Mouse (Mus musculus) cerebellum, adult 2 months (tissue): Measurements from ENCODE around the gene Usp2. TPM values are rescaled to one million over a fixed set of nuclear protein-coding genes. Genes with fewer than 3 reads are reported as not detected.
A peak's percentile ranks its signal among the peaks of the same experiment; 100 is the strongest.

ENCODE experiments used
- DNase-seq, 2 experiments: peaks; one replicate each; pipeline ENCODE4 v3.0.0; 2021
- H3K27ac ChIP-seq: fragments of 200-500 bp; 2 replicates; pipeline ENCODE4 v1.5.1; 2012; ENCODE audit warnings: low read length, control low read depth, inconsistent platforms; ENCODE audit not compliant: insufficient read depth
- H3K27me3 ChIP-seq: fragments of 200-500 bp; 2 replicates; pipeline ENCODE4 v1.6.1; 2012; ENCODE audit warnings: inconsistent platforms, mild to moderate bottlenecking, low read length, moderate library complexity; ENCODE audit not compliant: control insufficient read depth, insufficient read depth
- H3K4me1 ChIP-seq: fragments of 200-500 bp; 2 replicates; pipeline ENCODE4 v1.6.1; 2011; ENCODE audit warnings: low read length; ENCODE audit not compliant: control insufficient read depth, insufficient read depth
- H3K4me3 ChIP-seq: fragments of 200-500 bp; replicated peaks from 2 replicates; pipeline ENCODE3; 2011; ENCODE audit warnings: mild to moderate bottlenecking, low read depth, low read length, control low read depth; ENCODE audit not compliant: insufficient read depth
- CTCF ChIP-seq: fragments of 200-500 bp; IDR thresholded peaks from 2 replicates; pipeline ENCODE4 v1.5.1; 2011; ENCODE audit warnings: low read depth, mild to moderate bottlenecking, control low read depth, low read length, moderate library complexity, borderline replicate concordance; ENCODE audit not compliant: insufficient read depth
- POLR2A ChIP-seq: fragments of 200-500 bp; IDR thresholded peaks from 2 replicates; pipeline ENCODE4 v1.6.1; 2011; ENCODE audit warnings: low read length, control low read depth, borderline replicate concordance; ENCODE audit not compliant: insufficient read depth
- WGBS: fragments of 180-500 bp; shearing (Covaris S2); methylation state at CpG from one replicate; pipeline ENCODE4 v1.1.7; 2018; 5-methylcytosine and 5-hydroxymethylcytosine counted together
- polyA plus RNA-seq: library from polyadenylated mRNA; depleted of rRNA; stranded (reverse); fragments of >200 nt; gene quantifications from 2 replicates; pipeline ENCODE4 v1.2.3, GENCODE M21; 2012

Gene Usp2
- polyA plus RNA-seq, 1 experiment = 43.5 TPM

DNA sequence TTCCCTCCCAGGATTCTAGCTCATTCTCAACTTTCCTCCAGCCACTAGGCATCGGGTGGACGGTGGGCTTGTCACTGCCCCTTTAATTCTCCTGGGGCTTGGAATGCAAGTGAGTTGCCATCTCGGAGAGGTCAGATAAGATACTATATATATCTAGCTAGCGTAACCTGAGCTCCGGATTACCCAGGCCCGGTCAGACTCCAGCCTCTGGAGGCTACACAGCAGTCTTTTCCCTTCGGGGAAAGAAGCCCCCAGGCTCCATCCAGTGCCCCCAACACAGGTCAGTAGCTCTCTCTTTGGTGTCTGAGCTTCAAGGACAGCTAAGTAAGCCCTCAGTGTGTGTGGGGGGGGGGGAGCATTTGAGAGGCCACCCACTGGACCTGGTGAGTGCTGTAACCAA is 2.4 kb downstream of the Usp2 start:
- Histone ChIP-seq H3K27me3 (no peaks in the 10 kb centered on the region), H3K27ac (no peak overlapping the region), H3K4me3 (no peak overlapping the region), H3K4me1 (peaks cover 28% of the 10 kb centered on the region)
- DNase-seq = no peak
- 56% methylated on average over 7 of the region's 7 CpGs for WGBS
- TF ChIP-seq POLR2A (no peak), CTCF (no peak)

DNA sequence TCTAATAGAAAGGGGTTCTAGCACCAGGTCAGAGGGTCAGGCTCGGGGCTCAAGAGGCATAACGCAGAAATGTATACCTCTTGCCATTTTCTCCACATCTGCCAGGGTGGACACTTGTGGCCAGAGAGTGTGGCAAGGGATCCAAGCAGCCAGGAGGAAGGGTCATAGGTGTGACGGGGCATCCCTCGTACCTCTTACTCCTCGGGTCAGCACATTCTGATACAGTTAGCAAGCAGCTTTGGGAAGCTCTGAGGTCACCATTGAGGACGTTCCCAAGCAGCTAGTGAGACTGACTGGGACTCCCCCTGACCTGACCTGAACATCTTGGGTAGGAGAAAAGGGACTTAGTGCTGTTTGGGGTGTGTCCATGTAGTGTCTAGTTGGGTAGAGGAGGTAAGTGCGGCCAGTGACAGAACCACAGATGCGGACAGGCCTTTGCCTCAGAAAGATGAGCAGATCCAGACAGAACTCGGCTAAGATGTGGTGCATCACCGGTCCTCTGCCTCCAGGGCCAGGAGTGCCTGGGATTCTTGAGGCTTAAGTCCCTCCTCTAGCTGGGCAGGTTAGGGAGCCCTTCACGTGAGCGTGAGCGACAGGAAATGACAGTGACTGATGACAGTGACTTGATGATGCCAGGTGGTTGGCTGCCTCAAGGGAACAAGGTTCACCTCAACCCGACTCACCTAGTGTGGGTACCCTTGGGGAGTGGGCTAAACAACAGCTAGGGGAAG is 3.5 kb downstream of the Usp2 start:
- H3K27me3 ChIP-seq = no peaks in the 10 kb centered on the region
- TF ChIP-seq POLR2A = no peak
- no peak overlapping the region for H3K4me3 ChIP-seq
- WGBS = 91% methylated on average over 14 of the region's 14 CpGs
- no peak overlapping the region for H3K27ac ChIP-seq
- no peak for DNase-seq
- H3K4me1 ChIP-seq = peaks cover 33% of the 10 kb centered on the region

DNA sequence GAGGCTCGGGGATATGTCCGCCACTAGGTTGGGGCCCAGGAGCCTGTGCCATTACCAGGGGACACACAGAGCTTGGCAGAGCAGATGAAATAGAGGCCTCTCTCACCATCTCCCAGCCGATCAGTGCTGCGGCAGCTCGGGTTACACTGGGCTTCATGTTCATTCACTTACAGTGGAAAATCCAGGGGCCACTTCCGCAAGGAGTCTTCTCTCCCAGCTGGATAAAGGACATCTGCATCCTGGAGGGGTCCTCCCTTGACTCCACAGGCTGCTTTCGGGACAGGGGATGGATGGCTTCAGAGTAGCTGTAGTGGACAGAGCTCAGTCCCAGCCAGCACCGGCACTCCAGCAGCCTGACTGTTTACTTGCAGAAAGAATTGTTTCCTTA is 4.0 kb downstream of the Usp2 start:
- no peak for DNase-seq
- H3K4me3 ChIP-seq = no peak overlapping the region
- TF ChIP-seq POLR2A = no peak
- no peak for TF ChIP-seq CTCF
- H3K4me1 ChIP-seq = peaks cover 37% of the 10 kb centered on the region
- H3K27me3 ChIP-seq = no peaks in the 10 kb centered on the region
- 79% methylated on average over 8 of the region's 8 CpGs for WGBS
- no peak overlapping the region for H3K27ac ChIP-seq

DNA sequence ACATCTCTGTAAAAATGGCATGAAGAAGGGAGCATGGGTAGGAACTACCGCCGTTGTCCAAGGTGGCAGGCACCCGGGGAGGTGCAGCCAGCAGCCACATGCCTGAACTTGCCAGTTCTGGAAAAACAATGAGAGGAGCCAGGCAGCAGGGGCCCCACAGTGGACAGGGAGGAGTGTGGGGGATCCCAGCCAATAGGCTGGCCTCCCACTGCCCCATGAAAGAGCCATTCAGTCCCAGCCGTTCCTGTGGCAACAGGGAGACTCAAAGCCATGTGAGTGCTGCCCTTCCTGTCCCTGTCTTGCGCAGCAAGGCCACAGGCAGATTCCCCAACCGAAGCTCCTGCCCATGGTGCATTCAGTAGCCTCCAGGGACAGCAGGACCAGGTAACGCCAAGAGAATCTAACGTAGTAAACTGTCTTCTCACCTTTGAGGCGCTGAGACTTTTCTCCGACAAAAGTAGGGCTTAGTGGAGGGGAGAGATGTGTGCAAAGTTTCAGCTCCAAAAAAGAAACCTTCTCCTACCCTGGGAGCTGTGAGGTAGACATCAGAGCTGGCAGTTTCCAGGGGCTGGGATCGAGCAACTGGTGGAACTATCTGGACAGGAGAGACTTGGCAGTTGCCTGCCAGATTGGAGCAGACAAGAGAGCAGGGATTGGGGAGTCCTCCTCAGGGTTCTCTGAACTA is 5.2 kb downstream of the Usp2 start:
- H3K4me3 ChIP-seq = no peak overlapping the region
- WGBS = 34% methylated on average over 11 of the region's 11 CpGs

DNA sequence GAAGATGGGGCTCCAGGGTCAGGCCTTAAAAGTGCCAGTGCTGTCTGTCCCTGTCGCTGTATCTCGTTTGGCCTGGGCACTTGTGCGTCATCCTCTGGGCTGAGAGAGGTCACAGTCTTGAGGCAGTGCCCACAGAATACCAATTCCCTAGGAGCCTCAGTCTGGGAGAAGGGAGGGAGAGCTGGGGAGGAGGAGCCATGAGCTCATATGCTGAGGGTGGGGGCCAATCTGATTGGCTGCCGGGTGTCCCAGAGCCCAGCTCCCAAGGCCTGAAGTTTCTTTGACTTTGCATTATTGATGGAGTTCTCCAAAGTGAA is 5.7 kb downstream of the Usp2 start:
- DNase-seq = peak in 1 of 2 experiments; percentile 37
- H3K27ac ChIP-seq = peak overlapping the region; percentile 26; the same call in 1 of the 2 replicates
- no peaks in the 10 kb centered on the region for H3K27me3 ChIP-seq
- H3K4me1 ChIP-seq = peaks cover 52% of the 10 kb centered on the region
- WGBS = 36% methylated on average over 4 of the region's 4 CpGs
- no peak overlapping the region for H3K4me3 ChIP-seq
- TF ChIP-seq POLR2A (no peak), CTCF (no peak)

More for the DNA sequence above, 5.2 kb downstream of the Usp2 start:
- Histone ChIP-seq H3K27ac (peak overlapping the region; percentile 26; the same call in 1 of the 2 replicates), H3K4me1 (peaks cover 47% of the 10 kb centered on the region), H3K27me3 (no peaks in the 10 kb centered on the region)
- TF ChIP-seq POLR2A (no peak), CTCF (no peak)
- DNase-seq = peak in 1 of 2 experiments; percentile 46

DNA sequence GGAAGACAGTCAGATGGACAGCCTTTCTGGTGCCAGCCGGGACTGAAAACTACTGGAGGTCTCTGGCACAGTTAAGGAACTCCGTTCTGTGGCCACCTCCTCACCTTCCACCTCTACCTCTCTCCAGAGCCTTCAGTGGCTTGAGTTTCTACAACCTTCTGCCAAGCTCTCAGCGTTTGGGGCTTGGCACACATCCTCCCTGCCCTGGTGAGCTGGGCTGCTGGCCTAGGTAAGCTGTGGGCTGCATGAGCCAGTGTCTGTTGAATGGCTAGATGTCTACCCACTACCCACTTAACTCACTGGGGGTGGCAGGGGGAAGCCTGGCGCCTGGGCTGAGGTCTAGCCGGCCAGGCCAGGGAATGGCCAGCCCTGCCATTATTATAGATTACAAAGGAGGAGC is 6.3 kb downstream of the Usp2 start:
- Histone ChIP-seq H3K27ac (peak overlapping the region; percentile 49; the same call in 1 of the 2 replicates), H3K4me1 (peaks cover 53% of the 10 kb centered on the region), H3K4me3 (peak overlapping the region; percentile 3), H3K27me3 (no peaks in the 10 kb centered on the region)
- TF ChIP-seq CTCF (no peak), POLR2A (no peak)
- WGBS = 14% methylated on average over 5 of the region's 5 CpGs
- peak; percentile 73 to 79 for DNase-seq

DNA sequence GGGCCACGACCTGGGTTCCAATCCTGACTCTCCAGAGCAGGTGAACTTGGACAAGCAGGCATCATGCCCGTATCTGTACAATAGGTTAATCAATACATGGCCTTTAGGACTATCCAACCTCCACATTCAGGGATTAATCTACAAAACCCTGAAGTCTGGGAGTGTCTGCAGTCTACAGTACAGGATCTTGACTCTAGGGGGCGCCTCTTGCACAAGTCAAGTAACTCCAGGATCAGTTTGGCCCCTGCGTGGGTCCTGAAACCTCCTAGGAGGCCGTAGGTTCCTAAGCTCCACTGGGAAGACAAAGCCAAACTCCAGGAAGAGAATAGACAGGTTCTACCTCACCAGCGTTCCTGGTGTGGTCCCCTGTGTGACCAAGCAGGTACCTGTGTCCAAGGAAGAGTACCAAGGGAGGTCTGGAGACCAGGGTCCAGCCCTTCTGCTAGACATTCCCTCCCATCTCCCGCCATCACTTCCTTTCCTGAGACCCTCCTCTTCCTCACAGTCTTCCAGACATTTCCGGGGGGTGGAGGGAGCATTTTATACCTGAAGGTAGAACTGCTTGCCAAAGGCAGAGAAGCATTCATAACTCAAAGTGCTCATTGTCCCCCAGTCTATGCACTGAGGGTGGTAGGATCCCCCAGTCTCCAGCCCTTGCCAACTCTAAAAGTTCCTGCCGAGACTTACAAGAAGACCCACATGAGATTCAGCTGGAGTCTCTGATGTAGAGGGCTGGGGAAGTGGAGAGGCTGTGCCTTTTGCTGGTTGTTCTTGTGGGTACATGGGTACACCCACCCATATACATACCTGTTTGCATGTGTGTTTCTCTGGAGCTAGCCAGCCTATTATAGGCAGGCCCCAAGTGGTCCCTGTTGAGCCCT is 7.8 kb downstream of the Usp2 start:
- 71% methylated on average over 9 of the region's 9 CpGs for WGBS
- H3K27ac ChIP-seq = no peak overlapping the region
- H3K4me3 ChIP-seq = no peak overlapping the region
- TF ChIP-seq POLR2A = no peak
- TF ChIP-seq CTCF = peak; percentile 49; the same call in 1 of the 2 replicates
- H3K4me1 ChIP-seq = peaks cover 63% of the 10 kb centered on the region
- DNase-seq = peak; percentile 46 to 52
- no peaks in the 10 kb centered on the region for H3K27me3 ChIP-seq
